Mouse (Mus musculus) intestine, embryonic 16.5 days (tissue): ENCODE results near the gene Tnrc6b. TPM values are rescaled to one million over a fixed set of nuclear protein-coding genes. Genes with fewer than 3 reads are reported as not detected.
A peak's percentile ranks its signal among the peaks of the same experiment; 100 is the strongest.

Source experiments
- ATAC-seq: fragments of 200-750 bp; cut with Nextera tagmentation; 2 replicates; pipeline ENCODE4 v1.8.0; 2017; ENCODE audit warnings: moderate TSS enrichment, moderate library complexity
- H3K27ac ChIP-seq: fragments of 300-500 bp; sonication (generic); 2 replicates; pipeline ENCODE4 v1.5.1; 2014; ENCODE audit warnings: mild to moderate bottlenecking, low read length
- H3K27me3 ChIP-seq: fragments of 300-500 bp; sonication (generic); replicated peaks from 2 replicates; pipeline ENCODE4 v1.6.1; 2014; ENCODE audit warnings: low read length, control low read depth, mixed read lengths; ENCODE audit not compliant: control insufficient read depth, insufficient read depth
- H3K36me3 ChIP-seq: fragments of 300-500 bp; sonication (generic); 2 replicates; pipeline ENCODE4 v1.6.1; 2014; ENCODE audit warnings: low read length, control low read depth; ENCODE audit not compliant: control insufficient read depth, insufficient read depth
- H3K4me1 ChIP-seq: fragments of 300-500 bp; sonication (generic); 2 replicates; pipeline ENCODE4 v1.6.1; 2014; ENCODE audit warnings: low read length, control low read depth, mixed read lengths; ENCODE audit not compliant: control insufficient read depth, insufficient read depth
- H3K4me2 ChIP-seq: fragments of 300-500 bp; sonication (generic); 2 replicates; pipeline ENCODE4 v1.6.1; 2014; ENCODE audit warnings: low read depth, low read length, control low read depth
- H3K4me3 ChIP-seq: fragments of 300-500 bp; sonication (generic); 2 replicates; pipeline ENCODE4 v1.5.1; 2014; ENCODE audit warnings: mild to moderate bottlenecking, low read length
- H3K9ac ChIP-seq: fragments of 300-500 bp; sonication (generic); 2 replicates; pipeline ENCODE4 v1.6.1; 2014; ENCODE audit warnings: low read depth, low read length
- H3K9me3 ChIP-seq: fragments of 300-500 bp; sonication (generic); 2 replicates; pipeline ENCODE4 v1.6.1; 2016; ENCODE audit warnings: low read length, control low read depth; ENCODE audit not compliant: control insufficient read depth
- WGBS: fragments of 180-500 bp; shearing (Covaris S2); extraction: QIAGEN DNeasy Blood & Tissue Kit; methylation state at CpG from one replicate; pipeline ENCODE4 v1.1.7; 2014; 5-methylcytosine and 5-hydroxymethylcytosine counted together
- polyA plus RNA-seq: library from polyadenylated mRNA; unstranded; fragments of >200 nt; fragmentation: Nextera tagmentation; extraction: Ambion mirVana; gene quantifications from 2 replicates; pipeline ENCODE4 v1.2.1, GENCODE M21; 2015

Gene Tnrc6b
- polyA plus RNA-seq, 1 experiment from 2014 or later = 18.0 TPM

DNA sequence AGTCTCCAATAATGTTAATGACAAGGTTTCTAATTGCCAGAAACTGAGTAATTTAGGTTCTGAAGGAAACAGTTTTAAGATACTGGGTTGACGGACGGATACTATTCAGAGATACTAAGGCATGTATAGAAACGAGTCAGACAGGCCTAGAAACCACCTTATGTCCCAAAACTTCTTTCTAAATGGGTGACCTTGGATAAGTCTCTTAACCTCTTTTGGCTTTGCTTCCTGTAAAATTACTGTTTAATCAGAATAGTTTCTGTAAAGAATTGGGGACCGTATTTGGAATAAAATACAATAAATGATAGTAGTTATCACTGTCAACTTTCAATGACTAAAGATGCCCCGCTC, 881 bp upstream of the Tnrc6b start:
- Histone ChIP-seq H3K27ac (no peak overlapping the region), H3K9me3 (no peaks in the 10 kb centered on the region), H3K9ac (no peak overlapping the region), H3K4me3 (peak overlapping the region; percentile 95), H3K27me3 (no peaks in the 10 kb centered on the region), H3K4me2 (peak overlapping the region; percentile 49), H3K4me1 (peaks cover 22% of the 10 kb centered on the region), H3K36me3 (no peaks in the 10 kb centered on the region)
- WGBS = 12% methylated on average over 5 of the region's 5 CpGs
- ATAC-seq = no peak

DNA sequence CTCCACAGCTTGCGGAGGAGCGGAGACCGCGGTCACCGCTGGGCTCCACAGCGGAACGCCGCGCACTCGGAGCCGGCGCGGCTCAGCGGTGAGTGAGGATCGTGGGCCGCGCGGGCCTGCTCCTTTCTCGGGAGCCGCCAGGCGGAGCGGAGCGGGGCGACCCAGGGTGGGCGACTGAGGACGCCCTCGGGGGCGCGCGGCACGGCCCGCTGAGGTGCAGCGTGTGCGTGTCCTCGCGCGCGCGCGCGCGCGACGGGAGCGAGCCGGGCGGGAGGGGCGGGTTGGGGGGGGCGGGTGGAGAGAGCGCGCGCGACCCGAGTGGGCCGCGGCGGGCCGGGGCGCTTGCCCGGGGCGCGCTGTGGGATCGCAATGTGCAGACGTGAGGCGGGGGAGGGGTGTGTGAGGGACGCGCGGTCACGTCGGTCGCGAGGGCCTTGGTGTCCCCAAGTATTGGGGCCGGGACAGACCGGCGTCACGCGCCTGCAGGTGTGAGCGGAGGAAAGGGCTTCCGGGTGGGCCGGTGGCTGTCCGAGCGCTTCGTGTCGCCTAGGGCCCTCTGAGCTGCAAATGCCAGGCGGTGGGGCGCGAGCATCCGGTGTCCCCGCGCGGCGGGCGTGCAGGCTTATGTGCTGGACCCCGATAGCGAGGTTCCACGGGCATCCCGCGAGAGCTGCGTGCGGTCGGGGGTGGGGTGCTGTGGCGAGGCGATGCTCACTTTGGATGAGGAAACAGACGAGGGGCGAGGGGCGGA, 463 bp downstream of the Tnrc6b start:
- ATAC-seq = peak; percentile 52
- Histone ChIP-seq H3K36me3 (no peaks in the 10 kb centered on the region), H3K27me3 (no peaks in the 10 kb centered on the region), H3K4me3 (peak overlapping the region; percentile 95), H3K9ac (peak overlapping the region; percentile 84), H3K27ac (peak overlapping the region; percentile 86), H3K9me3 (no peaks in the 10 kb centered on the region), H3K4me2 (peak overlapping the region; percentile 89), H3K4me1 (peaks cover 15% of the 10 kb centered on the region)
- WGBS = under 1% methylated on average over 71 of the region's 106 CpGs

DNA sequence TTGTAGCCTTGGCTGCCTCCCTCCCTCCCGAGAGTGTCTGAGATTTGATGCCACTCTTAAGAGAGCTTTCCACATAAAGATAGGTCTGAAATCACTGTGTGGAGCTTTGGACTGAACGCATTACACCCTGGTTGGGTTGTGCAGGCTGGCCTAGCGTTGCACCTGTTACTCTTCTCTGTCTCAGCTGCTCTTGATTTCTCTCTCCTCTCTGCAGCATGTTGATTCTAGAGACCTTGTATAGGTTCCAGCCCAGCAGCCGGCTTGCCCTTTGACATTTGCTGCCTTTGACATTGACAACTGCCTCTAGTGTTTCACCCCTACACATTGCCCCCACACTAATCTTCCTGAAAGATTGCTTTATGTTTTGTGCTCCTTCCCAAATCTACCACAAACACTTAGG, 3.2 kb downstream of the Tnrc6b start:
- Histone ChIP-seq H3K4me2 (no peak overlapping the region), H3K27ac (no peak overlapping the region), H3K9me3 (no peaks in the 10 kb centered on the region), H3K36me3 (no peaks in the 10 kb centered on the region), H3K4me3 (no peak overlapping the region), H3K4me1 (peaks cover 6% of the 10 kb centered on the region; the same call in 1 of the 2 replicates), H3K9ac (no peak overlapping the region), H3K27me3 (no peaks in the 10 kb centered on the region)
- WGBS = 78% methylated on average over 4 of the region's 4 CpGs
- no peak for ATAC-seq

DNA sequence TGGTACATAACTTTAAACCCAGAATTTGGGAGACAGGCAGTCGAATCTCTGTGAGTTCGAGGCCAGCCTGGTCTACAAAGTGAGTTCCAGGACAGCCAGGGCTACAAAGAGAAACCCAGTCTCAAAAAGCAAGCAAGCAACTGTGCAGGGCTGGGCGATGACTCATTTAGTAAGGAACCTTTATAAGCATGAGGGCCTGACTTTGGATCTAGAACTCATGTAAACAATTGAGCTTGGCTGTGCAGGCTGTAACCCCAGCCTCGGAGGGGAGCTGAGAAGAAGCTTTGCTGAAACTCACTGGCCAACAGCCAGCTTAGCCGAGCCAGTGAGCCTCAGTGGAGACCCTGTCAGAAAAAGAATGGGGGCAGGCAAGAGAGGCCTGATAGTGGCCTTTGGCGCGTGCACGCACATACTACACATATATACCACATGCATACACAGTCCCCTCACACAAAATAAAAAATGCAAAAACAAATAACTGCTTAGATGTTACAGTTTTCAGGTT, 5.6 kb downstream of the Tnrc6b start:
- Histone ChIP-seq H3K4me1 (peaks cover 8% of the 10 kb centered on the region; the same call in 1 of the 2 replicates), H3K9ac (no peak overlapping the region), H3K4me2 (no peak overlapping the region), H3K9me3 (no peaks in the 10 kb centered on the region), H3K36me3 (no peaks in the 10 kb centered on the region), H3K27ac (no peak overlapping the region), H3K4me3 (no peak overlapping the region), H3K27me3 (no peaks in the 10 kb centered on the region)
- WGBS = 79% methylated on average over 8 of the region's 8 CpGs
- no peak for ATAC-seq

DNA sequence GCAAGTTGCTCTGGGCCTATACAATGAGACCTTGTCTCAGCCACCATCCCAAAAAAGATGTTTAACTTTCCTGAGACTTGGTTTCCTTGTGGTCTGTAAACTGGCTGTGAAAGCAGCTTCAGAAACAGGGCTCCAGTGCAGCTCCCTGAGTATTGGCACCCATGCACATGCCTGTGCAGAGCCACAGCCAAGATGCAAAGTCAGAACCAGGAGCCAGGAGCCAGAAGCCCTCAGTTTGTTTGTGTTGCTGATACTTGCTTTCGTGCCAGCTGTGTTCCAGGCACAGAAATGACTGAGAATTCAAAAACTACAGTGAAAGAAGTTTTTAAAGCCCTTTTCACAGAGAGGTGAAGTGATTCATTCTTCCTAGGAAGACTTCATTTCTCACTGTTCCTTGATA, 6.3 kb downstream of the Tnrc6b start:
- Histone ChIP-seq H3K4me2 (no peak overlapping the region), H3K9ac (no peak overlapping the region), H3K36me3 (no peaks in the 10 kb centered on the region), H3K9me3 (no peaks in the 10 kb centered on the region), H3K4me3 (no peak overlapping the region), H3K27me3 (no peaks in the 10 kb centered on the region), H3K27ac (no peak overlapping the region), H3K4me1 (peaks cover 5% of the 10 kb centered on the region; the same call in 1 of the 2 replicates)
- WGBS = 47% methylated on average over 1 of the region's 1 CpGs
- no peak for ATAC-seq

DNA sequence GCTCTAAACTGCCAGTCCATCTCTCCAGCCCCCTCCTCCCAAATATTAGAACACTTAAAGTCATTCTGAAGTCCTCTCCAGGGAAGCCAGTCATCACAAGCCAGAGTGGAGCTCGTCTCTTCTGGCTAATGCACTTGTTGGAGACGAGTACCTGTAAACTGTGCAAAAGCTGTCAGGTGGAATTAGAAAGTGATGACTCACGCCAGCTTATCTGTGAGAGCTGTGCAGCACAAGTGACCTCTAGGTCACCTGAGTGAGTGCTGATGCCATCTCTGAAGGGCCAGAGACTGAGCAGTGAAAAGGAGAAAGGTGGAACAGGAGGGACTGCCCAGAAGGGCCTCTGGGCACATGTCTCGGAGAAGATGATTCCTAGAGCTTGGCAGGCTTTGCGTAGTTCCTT, 9.1 kb downstream of the Tnrc6b start:
- H3K4me1 ChIP-seq = 0 out of 2 replicates have a peak, but pooled peaks cover 2% of the 10 kb centered on the region
- no peak overlapping the region for H3K9ac ChIP-seq
- no peak overlapping the region for H3K27ac ChIP-seq
- peak; percentile 33; the same call in 1 of the 2 replicates for ATAC-seq
- H3K27me3 ChIP-seq = no peaks in the 10 kb centered on the region
- no peak overlapping the region for H3K4me3 ChIP-seq
- no peaks in the 10 kb centered on the region for H3K36me3 ChIP-seq
- WGBS = 43% methylated on average over 5 of the region's 5 CpGs
- H3K9me3 ChIP-seq = no peaks in the 10 kb centered on the region
- no peak overlapping the region for H3K4me2 ChIP-seq

DNA sequence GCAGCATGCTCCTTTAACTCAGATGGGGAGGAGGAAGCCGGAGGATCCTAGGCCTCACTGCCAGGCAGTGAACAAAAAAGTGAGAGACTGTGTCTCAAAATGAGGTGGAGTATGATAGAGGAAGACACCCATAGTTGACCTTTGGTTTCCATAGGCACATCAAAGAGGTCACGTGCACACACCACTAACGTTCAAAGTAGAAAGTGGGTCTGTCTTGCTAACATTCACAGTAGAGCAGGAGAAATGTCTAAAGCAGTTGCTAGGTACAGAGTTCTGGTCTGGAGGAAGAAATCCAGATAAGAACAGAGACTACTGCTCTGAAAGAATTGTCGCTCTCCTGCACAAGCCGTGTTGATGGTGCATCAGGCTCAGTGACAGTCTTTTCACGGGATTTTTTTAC, 10.7 kb downstream of the Tnrc6b start:
- WGBS = 76% methylated on average over 6 of the region's 6 CpGs

DNA sequence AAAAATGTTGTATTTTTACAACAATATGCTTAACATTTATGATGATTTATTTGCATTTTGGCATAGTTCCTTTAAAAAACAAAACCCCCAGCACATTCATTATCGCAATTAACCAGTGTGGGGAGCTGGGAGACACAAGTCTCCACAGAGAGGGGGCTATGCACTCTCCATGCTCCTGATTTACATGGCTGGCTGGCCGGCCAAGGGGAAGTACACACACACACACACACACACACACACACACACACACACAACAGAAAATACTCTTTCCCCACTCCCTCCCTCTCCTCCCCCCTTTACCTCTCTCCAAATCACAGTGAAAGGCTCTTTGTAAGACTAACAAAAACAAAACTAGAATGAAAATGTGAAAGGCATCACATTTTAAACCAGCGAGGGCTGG, 11.3 kb downstream of the Tnrc6b start:
- Histone ChIP-seq H3K9ac (no peak overlapping the region), H3K4me1 (0 out of 2 replicates have a peak, but pooled peaks cover 2% of the 10 kb centered on the region), H3K4me3 (no peak overlapping the region), H3K36me3 (no peaks in the 10 kb centered on the region), H3K27me3 (no peaks in the 10 kb centered on the region), H3K9me3 (no peaks in the 10 kb centered on the region), H3K27ac (no peak overlapping the region), H3K4me2 (no peak overlapping the region)
- WGBS = 47% methylated on average over 3 of the region's 3 CpGs
- ATAC-seq = no peak

More for the DNA sequence above, 10.7 kb downstream of the Tnrc6b start:
- no peak overlapping the region for H3K27ac ChIP-seq
- no peak for ATAC-seq
- no peaks in the 10 kb centered on the region for H3K27me3 ChIP-seq
- H3K4me1 ChIP-seq = 0 out of 2 replicates have a peak, but pooled peaks cover 2% of the 10 kb centered on the region
- no peak overlapping the region for H3K9ac ChIP-seq
- H3K36me3 ChIP-seq = no peaks in the 10 kb centered on the region
- H3K9me3 ChIP-seq = no peaks in the 10 kb centered on the region
- no peak overlapping the region for H3K4me3 ChIP-seq
- no peak overlapping the region for H3K4me2 ChIP-seq

DNA sequence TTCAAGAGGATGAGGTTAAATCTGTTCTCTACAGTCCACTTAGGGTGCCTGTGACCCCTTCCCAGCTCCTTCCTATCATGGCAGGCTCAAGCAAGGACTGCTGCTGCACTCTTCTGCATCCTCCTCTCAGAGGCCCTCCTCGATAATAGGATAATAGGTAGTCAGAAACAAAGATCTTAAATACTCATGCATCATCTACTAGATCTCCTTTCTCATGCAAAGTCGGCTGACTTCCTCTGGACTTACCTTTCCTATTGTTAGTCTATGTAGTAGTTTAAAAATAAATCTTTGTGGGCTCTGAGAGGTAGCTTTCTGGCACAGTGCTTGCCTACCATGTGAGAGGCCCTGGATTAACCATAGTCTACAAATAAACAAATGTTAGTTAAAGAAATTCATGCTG, 18.4 kb downstream of the Tnrc6b start:
- H3K9ac ChIP-seq = no peak overlapping the region
- H3K4me3 ChIP-seq = no peak overlapping the region
- 71% methylated on average over 2 of the region's 2 CpGs for WGBS
- H3K9me3 ChIP-seq = no peaks in the 10 kb centered on the region
- H3K4me2 ChIP-seq = no peak overlapping the region
- H3K36me3 ChIP-seq = no peaks in the 10 kb centered on the region
- ATAC-seq = no peak
- H3K27ac ChIP-seq = no peak overlapping the region
- H3K27me3 ChIP-seq = no peaks in the 10 kb centered on the region
- peaks cover 5% of the 10 kb centered on the region; the same call in 1 of the 2 replicates for H3K4me1 ChIP-seq
